In the genomic region with DNA sequence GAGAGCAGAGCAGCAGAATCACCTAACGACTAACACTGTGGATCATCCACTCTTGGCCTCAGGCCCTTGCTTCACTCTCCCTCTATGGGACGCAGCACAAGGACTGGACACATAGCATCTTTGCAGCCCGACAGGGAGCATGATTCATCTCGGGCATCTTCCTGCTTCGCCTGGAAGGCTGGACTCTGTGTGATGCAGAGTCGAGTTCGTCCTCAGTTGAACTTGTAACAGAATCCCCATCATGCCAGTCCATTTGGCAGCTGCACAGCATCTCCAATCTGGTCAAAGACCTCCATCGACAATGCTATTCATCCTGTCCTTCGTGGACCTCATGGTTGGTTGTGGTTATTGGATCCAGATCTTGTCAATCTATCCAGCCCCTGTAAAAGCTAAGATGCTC, we compare ENCODE assay signal across 32 mouse cellular contexts. TPM values are rescaled to one million over a fixed set of nuclear protein-coding genes. Genes with fewer than 3 reads are reported as not detected.
DNase-seq lines count a peak whose midpoint lies in the region; ATAC-seq lines count a peak whose summit lies in the region.
"Had no signal": no experiment of that assay in that cellular context is flagged by ENCODE, and none has a peak within 500 bp of the region (broad histone marks: within the 10 kb centered on the region; RNA-seq: fewer than 3 reads in every experiment).

No protein-coding gene starts in this region.

- H3K4me1 ChIP-seq in limb, embryonic 11.5 days (ENCODE audit: control insufficient read depth, insufficient read depth, low read length): no peaks in the 10 kb centered on the region
- no peaks in the 10 kb centered on the region for H3K4me1 ChIP-seq in limb, embryonic 10.5 days
- H3K4me1 ChIP-seq: embryonic facial prominence, embryonic 10.5 days; embryonic facial prominence, embryonic 13.5 days; heart, embryonic 13.5 days; hindbrain, embryonic 15.5 days had no signal

- H3K9me3 ChIP-seq in limb, embryonic 11.5 days (ENCODE audit: control insufficient read depth, low read length): no peaks in the 10 kb centered on the region
- H3K9me3 ChIP-seq in limb, embryonic 10.5 days (replicated peaks): no peaks in the 10 kb centered on the region
- H3K9me3 ChIP-seq: embryonic facial prominence, embryonic 10.5 days; embryonic facial prominence, embryonic 13.5 days; forebrain, embryonic 13.5 days; heart, embryonic 13.5 days; hindbrain, embryonic 12.5 days; hindbrain, embryonic 15.5 days had no signal

- peak; percentile 61 to 64 for DNase-seq in cerebellum, postnatal 10 days
- DNase-seq in cerebellum, adult 11-12 months: no peak
- DNase-seq in heart, adult 11 months: peak; percentile 79
- no peak for DNase-seq in heart, postnatal 4 days
- DNase-seq in limb, embryonic 11.5 days (ENCODE audit: low spot score): peak; percentile 16
- no peak for DNase-seq in limb, embryonic 10.5 days (ENCODE audit: low spot score)
- no peak for DNase-seq in gastrocnemius, postnatal 4 days (ENCODE audit: low spot score in 2 of 2)
- DNase-seq: adrenal gland, adult 2 months; adrenal gland, postnatal 14 days; cerebellum, adult 18-20 months; cerebellum, adult 9-10 months; cerebellum, postnatal 36 days; embryo, embryonic 11 days; gastrocnemius, postnatal 25 days; heart, postnatal 14 days; kidney, adult 18-20 months had no signal

- no peaks in the 10 kb centered on the region for H3K27me3 ChIP-seq in limb, embryonic 11.5 days (ENCODE audit: control insufficient read depth, insufficient read depth, low read length)
- H3K27me3 ChIP-seq in limb, embryonic 10.5 days (ENCODE audit: low read depth, poor library complexity, severe bottlenecking): no peaks in the 10 kb centered on the region
- H3K27me3 ChIP-seq: embryonic facial prominence, embryonic 13.5 days; forebrain, embryonic 13.5 days; heart, embryonic 13.5 days; hindbrain, embryonic 12.5 days; hindbrain, embryonic 15.5 days had no signal

- no peak overlapping the region for H3K27ac ChIP-seq in limb, embryonic 11.5 days (replicated peaks; ENCODE audit: low read depth, low read length)
- no peak overlapping the region for H3K27ac ChIP-seq in limb, embryonic 10.5 days
- H3K27ac ChIP-seq: embryonic facial prominence, embryonic 10.5 days; embryonic facial prominence, embryonic 13.5 days; forebrain, embryonic 13.5 days; heart, embryonic 13.5 days; hindbrain, embryonic 12.5 days; hindbrain, embryonic 15.5 days had no signal

- no peak overlapping the region for H3K4me2 ChIP-seq in limb, embryonic 11.5 days (ENCODE audit: low read depth, severe bottlenecking)
- H3K4me2 ChIP-seq: embryonic facial prominence, embryonic 13.5 days; forebrain, embryonic 13.5 days; heart, embryonic 13.5 days; hindbrain, embryonic 12.5 days; hindbrain, embryonic 15.5 days had no signal

- H3K4me3 ChIP-seq in limb, embryonic 11.5 days (ENCODE audit: low read depth, low read length): no peak overlapping the region
- no peak overlapping the region for H3K4me3 ChIP-seq in limb, embryonic 10.5 days
- H3K4me3 ChIP-seq: embryonic facial prominence, embryonic 10.5 days; embryonic facial prominence, embryonic 13.5 days; erythroblast, embryonic 14.5 days; forebrain, embryonic 13.5 days; heart, embryonic 13.5 days; hindbrain, embryonic 12.5 days; hindbrain, embryonic 15.5 days had no signal

- no peak for ATAC-seq in limb, embryonic 11.5 days (ENCODE audit: insufficient number of reproducible peaks, low FRiP score, low TSS enrichment, low read depth)
- ATAC-seq: forebrain, embryonic 13.5 days; forebrain, embryonic 16.5 days; intestine, embryonic 16.5 days had no signal

- H3K9ac ChIP-seq in limb, embryonic 11.5 days (ENCODE audit: low read length): no peak overlapping the region
- H3K9ac ChIP-seq: embryonic facial prominence, embryonic 13.5 days; forebrain, embryonic 13.5 days; heart, embryonic 13.5 days; hindbrain, embryonic 12.5 days; hindbrain, embryonic 15.5 days had no signal

- no peaks in the 10 kb centered on the region for H3K36me3 ChIP-seq in limb, embryonic 11.5 days (ENCODE audit: control insufficient read depth, insufficient read depth, low read length)
- H3K36me3 ChIP-seq in limb, embryonic 10.5 days: no peaks in the 10 kb centered on the region
- H3K36me3 ChIP-seq: embryonic facial prominence, embryonic 10.5 days; embryonic facial prominence, embryonic 13.5 days; heart, embryonic 13.5 days; hindbrain, embryonic 12.5 days; hindbrain, embryonic 15.5 days had no signal

- 79% methylated on average over 9 of the region's 9 CpGs for WGBS in limb, embryonic 11.5 days
- 83% methylated on average over 9 of the region's 9 CpGs for WGBS in limb, embryonic 10.5 days

RNA-seq across cellular contexts. Expression of a gene that starts 11.2 kb away (rescaled TPM):
- not detected for total RNA-seq in heart, postnatal 4 days (2021)
- polyA plus RNA-seq in limb, embryonic 11.5 days (2014; fragmentation: Nextera tagmentation; extraction: Ambion mirVana): not detected in 2 replicates
- polyA plus RNA-seq in limb, embryonic 10.5 days (2016; fragmentation: Nextera tagmentation; extraction: Ambion mirVana): not detected in 2 replicates
- not detected for total RNA-seq in gastrocnemius, postnatal 4 days (2021)
- total RNA-seq: adrenal gland, adult 2 months; adrenal gland, postnatal 14 days; adrenal gland, postnatal 4 days; ES-E14; gastrocnemius, adult 8-10 months; gastrocnemius, postnatal 25 days; granulocyte monocyte progenitor cell, adult 5-6 weeks; heart, postnatal 14 days; hematopoietic stem cell, adult 5-6 weeks had no signal
- polyA plus RNA-seq: adrenal gland, adult 2 months; cortical plate, adult 2 months; embryonic facial prominence, embryonic 10.5 days; embryonic facial prominence, embryonic 13.5 days; erythroblast, embryonic 14.5 days; forebrain, embryonic 13.5 days; forebrain, embryonic 16.5 days; heart, embryonic 13.5 days; heart, embryonic 16.5 days; hindbrain, embryonic 12.5 days; hindbrain, embryonic 15.5 days; intestine, embryonic 16.5 days had no signal

Comparison
In these comparisons a context has a peak if more than half of its experiments do, and no peak if none do; other contexts are left out.
1. DNase-seq: peak in cerebellum, postnatal 10 days (2 of 2), heart, adult 11 months (single experiment) and limb, embryonic 11.5 days (single experiment); none in cerebellum, adult 11-12 months (single experiment), heart, postnatal 4 days (single experiment), limb, embryonic 10.5 days (single experiment) and gastrocnemius, postnatal 4 days (0 of 2).